Mouse (Mus musculus): Measurements from ENCODE around the gene Skap2.

The Skap2 gene

GRCm38 (mm10) chr6:51844106-51844505 lies 168.2 kb downstream of the Skap2 start:
- no peak for DNase-seq (ENCODE audit: low spot score)

- DNase-seq (ENCODE audit: low spot score), result no peak
These were observed 169.3 kb downstream of the Skap2 start for GRCm38 (mm10) chr6:51843081-51843480.

GRCm38 (mm10) chr6:51838177-51838576 lies 174.2 kb downstream of the Skap2 start:
- DNase-seq (ENCODE audit: low spot score), result no peak

GRCm38 (mm10) chr6:51833362-51833761 lies 179.0 kb downstream of the Skap2 start:
- no peak for DNase-seq (ENCODE audit: low spot score)

- DNase-seq (ENCODE audit: low spot score), result no peak
These were observed 186.7 kb downstream of the Skap2 start for GRCm38 (mm10) chr6:51825621-51826021.

- DNase-seq (ENCODE audit: low spot score), result no peak
These were observed 188.1 kb downstream of the Skap2 start for GRCm38 (mm10) chr6:51824136-51824830.

GRCm38 (mm10) chr6:51822049-51822448 lies 190.3 kb downstream of the Skap2 start:
- no peak for DNase-seq (ENCODE audit: low spot score)

GRCm38 (mm10) chr6:51820853-51821252 lies 191.5 kb downstream of the Skap2 start:
- DNase-seq (ENCODE audit: low spot score), result no peak

- DNase-seq (ENCODE audit: low spot score), result no peak
These were observed 195.3 kb downstream of the Skap2 start for GRCm38 (mm10) chr6:51816892-51817621.

GRCm38 (mm10) chr6:51810906-51811305 lies 201.4 kb downstream of the Skap2 start:
- no peak for DNase-seq (ENCODE audit: low spot score)

GRCm38 (mm10) chr6:51809164-51809824 lies 203.1 kb downstream of the Skap2 start:
- DNase-seq (ENCODE audit: low spot score), result no peak

- DNase-seq (ENCODE audit: low spot score), result no peak
These were observed 204.3 kb downstream of the Skap2 start for GRCm38 (mm10) chr6:51808011-51808410.

Measured in urinary bladder, postnatal 14 days (tissue).